Mouse (Mus musculus): Measurements from ENCODE around the gene Rbm34. TPM values are rescaled to one million over a fixed set of nuclear protein-coding genes. Genes with fewer than 3 reads are reported as not detected.
"Not testable (repeated sequence)": the region's sequence is repeated elsewhere in the genome, so short reads cannot be mapped to it uniquely, and the experiment has no call there.

The Rbm34 gene
- polyA plus RNA-seq, 1 experiment, result 4.8 TPM

- no peaks in the 10 kb centered on the region for H3K9me3 ChIP-seq
- H3K27me3 ChIP-seq (replicated peaks), result no peaks in the 10 kb centered on the region
- peak overlapping the region; percentile 60 for H3K4me3 ChIP-seq (replicated peaks)
- TF ChIP-seq GATA1 (IDR thresholded peaks at IDR 0.05; ENCODE audit: borderline replicate concordance, low read length) (no peak), FLI1 (IDR thresholded peaks at IDR 0.05; ENCODE audit: low read length) (no peak)
- peaks cover 58% of the 10 kb centered on the region for H3K36me3 ChIP-seq (replicated peaks; ENCODE audit: low read length)
- H3K4me1 ChIP-seq, result peaks cover 50% of the 10 kb centered on the region
Observed at GRCm38 (mm10) chr8:126922981-126923380, 47.9 kb downstream of the Rbm34 start.

GRCm38 (mm10) chr8:126921432-126921831, 49.4 kb downstream of the Rbm34 start:
- Histone ChIP-seq H3K27me3 (replicated peaks) (no peaks in the 10 kb centered on the region), H3K36me3 (replicated peaks; ENCODE audit: low read length) (peaks cover 44% of the 10 kb centered on the region), H3K4me3 (replicated peaks) (no peak overlapping the region), H3K4me1 (peaks cover 53% of the 10 kb centered on the region), H3K9me3 (no peaks in the 10 kb centered on the region)
- TF ChIP-seq GATA1 (IDR thresholded peaks at IDR 0.05; ENCODE audit: borderline replicate concordance, low read length) (no peak), FLI1 (IDR thresholded peaks at IDR 0.05; ENCODE audit: low read length) (no peak)

- Histone ChIP-seq H3K36me3 (replicated peaks; ENCODE audit: low read length) (peaks cover 39% of the 10 kb centered on the region), H3K4me3 (replicated peaks) (peak overlapping the region; percentile 77), H3K4me1 (peaks cover 54% of the 10 kb centered on the region), H3K27me3 (replicated peaks) (no peaks in the 10 kb centered on the region), H3K9me3 (no peaks in the 10 kb centered on the region)
- TF ChIP-seq FLI1 (IDR thresholded peaks at IDR 0.05; ENCODE audit: low read length) (no peak), GATA1 (IDR thresholded peaks at IDR 0.05; ENCODE audit: borderline replicate concordance, low read length) (no peak)
Observed at GRCm38 (mm10) chr8:126920845-126921244, 50.0 kb downstream of the Rbm34 start.

- no peak overlapping the region for H3K4me3 ChIP-seq (replicated peaks)
- H3K4me1 ChIP-seq, result peaks cover 57% of the 10 kb centered on the region
- peaks cover 34% of the 10 kb centered on the region for H3K36me3 ChIP-seq (replicated peaks; ENCODE audit: low read length)
- TF ChIP-seq GATA1 (IDR thresholded peaks at IDR 0.05; ENCODE audit: borderline replicate concordance, low read length) (no peak), FLI1 (IDR thresholded peaks at IDR 0.05; ENCODE audit: low read length) (no peak)
- H3K27me3 ChIP-seq (replicated peaks), result no peaks in the 10 kb centered on the region
- no peaks in the 10 kb centered on the region for H3K9me3 ChIP-seq
Observed at GRCm38 (mm10) chr8:126920386-126920785, 50.5 kb downstream of the Rbm34 start.

GRCm38 (mm10) chr8:126919703-126920102, 51.2 kb downstream of the Rbm34 start:
- Histone ChIP-seq H3K4me3 (replicated peaks) (no peak overlapping the region), H3K36me3 (replicated peaks; ENCODE audit: low read length) (peaks cover 29% of the 10 kb centered on the region), H3K9me3 (no peaks in the 10 kb centered on the region), H3K27me3 (replicated peaks) (no peaks in the 10 kb centered on the region), H3K4me1 (peaks cover 64% of the 10 kb centered on the region)
- TF ChIP-seq GATA1 (IDR thresholded peaks at IDR 0.05; ENCODE audit: borderline replicate concordance, low read length) (no peak), FLI1 (IDR thresholded peaks at IDR 0.05; ENCODE audit: low read length) (no peak)

- Histone ChIP-seq H3K27me3 (replicated peaks) (no peaks in the 10 kb centered on the region), H3K4me1 (peaks cover 68% of the 10 kb centered on the region), H3K4me3 (replicated peaks) (no peak overlapping the region), H3K36me3 (replicated peaks; ENCODE audit: low read length) (peaks cover 27% of the 10 kb centered on the region), H3K9me3 (no peaks in the 10 kb centered on the region)
- no peak for TF ChIP-seq FLI1 (IDR thresholded peaks at IDR 0.05; ENCODE audit: low read length)
- no peak for TF ChIP-seq GATA1 (IDR thresholded peaks at IDR 0.05; ENCODE audit: borderline replicate concordance, low read length)
Observed at GRCm38 (mm10) chr8:126919255-126919654, 51.6 kb downstream of the Rbm34 start.

- TF ChIP-seq GATA1 (IDR thresholded peaks at IDR 0.05; ENCODE audit: borderline replicate concordance, low read length), result no peak
- peaks cover 5% of the 10 kb centered on the region for H3K27me3 ChIP-seq (replicated peaks)
- peaks cover 21% of the 10 kb centered on the region for H3K36me3 ChIP-seq (replicated peaks; ENCODE audit: low read length)
- H3K4me3 ChIP-seq (replicated peaks), result peak overlapping the region; percentile 74
- no peaks in the 10 kb centered on the region for H3K9me3 ChIP-seq
- peaks cover 75% of the 10 kb centered on the region for H3K4me1 ChIP-seq
Observed at GRCm38 (mm10) chr8:126918356-126918755, 52.5 kb downstream of the Rbm34 start.

GRCm38 (mm10) chr8:126917179-126917905, 53.5 kb downstream of the Rbm34 start:
- peaks cover 79% of the 10 kb centered on the region for H3K4me1 ChIP-seq

GRCm38 (mm10) chr8:126916611-126917010, 54.3 kb downstream of the Rbm34 start:
- no peaks in the 10 kb centered on the region for H3K9me3 ChIP-seq

More at GRCm38 (mm10) chr8:126917179-126917905, 53.5 kb downstream of the Rbm34 start:
- Histone ChIP-seq H3K9me3 (no peaks in the 10 kb centered on the region), H3K27me3 (replicated peaks) (peaks cover 11% of the 10 kb centered on the region), H3K36me3 (replicated peaks; ENCODE audit: low read length) (peaks cover 10% of the 10 kb centered on the region), H3K4me3 (replicated peaks) (peak overlapping the region; percentile 23)
- TF ChIP-seq GATA1 (IDR thresholded peaks at IDR 0.05; ENCODE audit: borderline replicate concordance, low read length) (no peak), FLI1 (IDR thresholded peaks at IDR 0.05; ENCODE audit: low read length) (no peak)

GRCm38 (mm10) chr8:126914609-126915375, 56.1 kb downstream of the Rbm34 start:
- Histone ChIP-seq H3K27me3 (replicated peaks) (peaks cover 24% of the 10 kb centered on the region), H3K36me3 (replicated peaks; ENCODE audit: low read length) (no peaks in the 10 kb centered on the region), H3K4me3 (replicated peaks) (peak overlapping the region; percentile 62), H3K4me1 (peaks cover 80% of the 10 kb centered on the region), H3K9me3 (no peaks in the 10 kb centered on the region)
- TF ChIP-seq FLI1 (IDR thresholded peaks at IDR 0.05; ENCODE audit: low read length) (no peak), GATA1 (IDR thresholded peaks at IDR 0.05; ENCODE audit: borderline replicate concordance, low read length) (no peak)

More at GRCm38 (mm10) chr8:126916611-126917010, 54.3 kb downstream of the Rbm34 start:
- TF ChIP-seq GATA1 (IDR thresholded peaks at IDR 0.05; ENCODE audit: borderline replicate concordance, low read length), result no peak
- TF ChIP-seq FLI1 (IDR thresholded peaks at IDR 0.05; ENCODE audit: low read length), result no peak
- peaks cover 3% of the 10 kb centered on the region for H3K36me3 ChIP-seq (replicated peaks; ENCODE audit: low read length)
- peaks cover 16% of the 10 kb centered on the region for H3K27me3 ChIP-seq (replicated peaks)
- peaks cover 82% of the 10 kb centered on the region for H3K4me1 ChIP-seq
- H3K4me3 ChIP-seq (replicated peaks), result peak overlapping the region; percentile 16

GRCm38 (mm10) chr8:126914107-126914490, 56.8 kb downstream of the Rbm34 start:
- not testable (repeated sequence) for H3K36me3 ChIP-seq (replicated peaks; ENCODE audit: low read length); H3K4me3 ChIP-seq (replicated peaks)

More at GRCm38 (mm10) chr8:126914107-126914490, 56.8 kb downstream of the Rbm34 start:
- Histone ChIP-seq H3K4me1 (peaks cover 80% of the 10 kb centered on the region), H3K27me3 (replicated peaks) (peaks cover 30% of the 10 kb centered on the region)
- not testable (repeated sequence) for H3K9me3 ChIP-seq
